Mouse (Mus musculus) myocyte (in vitro differentiated cells): ENCODE results near the gene Tmem88b.

Experiments
- CEBPB ChIP-seq: IDR thresholded peaks from 2 replicates; pipeline ENCODE4 v1.6.1; 2011; ENCODE audit warnings: mild to moderate bottlenecking, moderate library complexity; ENCODE audit not compliant: poor library complexity, insufficient read depth, severe bottlenecking
- E2F4 ChIP-seq: IDR thresholded peaks from one replicate; pipeline ENCODE4 v1.6.1; 2011; ENCODE audit warnings: mild to moderate bottlenecking, control low read depth, moderate library complexity; ENCODE audit not compliant: insufficient read depth
- MAX ChIP-seq: IDR thresholded peaks from one replicate; pipeline ENCODE4 v1.6.1; 2011; ENCODE audit warnings: low read depth, mild to moderate bottlenecking, control low read depth
- MYOD1 ChIP-seq, 3 experiments: IDR thresholded peaks; one replicate each; pipeline ENCODE4 v1.6.1; 2011; ENCODE audit warnings: control low read depth in 2 of 3, low read depth in 2 of 3, mild to moderate bottlenecking in 2 of 3, moderate library complexity in 1 of 3; ENCODE audit not compliant: insufficient read length in 2 of 3, control insufficient read depth in 1 of 3
- MYOG ChIP-seq, 3 experiments: IDR thresholded peaks; one replicate each; pipeline ENCODE4 v1.6.1; 2011; ENCODE audit warnings: control low read depth in 2 of 3, low read depth in 2 of 3, mild to moderate bottlenecking in 2 of 3; ENCODE audit not compliant: insufficient read length in 2 of 3, control insufficient read depth in 1 of 3, insufficient read depth in 1 of 3
- POLR2A ChIP-seq: IDR thresholded peaks from one replicate; pipeline ENCODE4 v1.6.1; 2011; ENCODE audit warnings: low read depth, mild to moderate bottlenecking, control low read depth, moderate library complexity; ENCODE audit not compliant: insufficient read length
- POLR2AphosphoS2 ChIP-seq: IDR thresholded peaks from one replicate; pipeline ENCODE4 v1.6.1; 2011; ENCODE audit warnings: low read depth, control low read depth; ENCODE audit not compliant: insufficient read length
- REST ChIP-seq: IDR thresholded peaks from one replicate; pipeline ENCODE4 v1.6.1; 2011; ENCODE audit warnings: mild to moderate bottlenecking, control low read depth, moderate library complexity; ENCODE audit not compliant: insufficient read depth, insufficient read length
- SRF ChIP-seq: IDR thresholded peaks from one replicate; pipeline ENCODE4 v1.6.1; 2011; ENCODE audit warnings: low read depth; ENCODE audit not compliant: control insufficient read depth, insufficient read length
- TCF12 ChIP-seq: IDR thresholded peaks from one replicate; pipeline ENCODE4 v1.6.1; 2011; ENCODE audit warnings: mild to moderate bottlenecking, control low read depth; ENCODE audit not compliant: poor library complexity, insufficient read depth, severe bottlenecking
- USF1 ChIP-seq: IDR thresholded peaks from one replicate; pipeline ENCODE4 v1.6.1; 2011; ENCODE audit warnings: low read depth, mild to moderate bottlenecking, control low read depth, moderate library complexity

DNA sequence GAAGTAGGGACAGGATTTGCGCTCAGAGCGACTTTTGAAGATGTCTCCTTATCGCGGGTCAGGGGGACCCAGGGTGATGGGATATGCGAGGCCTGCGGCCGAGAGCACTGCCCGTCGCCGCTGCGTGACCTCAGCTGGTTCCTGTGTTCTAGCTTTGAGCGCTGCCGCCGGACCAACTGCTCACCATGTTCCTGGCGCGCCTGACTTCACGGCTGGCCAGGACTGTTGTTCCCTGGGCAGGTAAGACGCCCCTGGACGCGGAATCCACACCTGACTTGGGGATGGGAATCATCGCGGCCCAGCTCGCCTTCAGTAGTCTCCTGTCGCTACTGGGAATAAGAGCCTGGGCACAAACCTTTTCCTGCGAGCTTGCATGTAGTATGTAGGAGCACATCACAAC is 46.2 kb upstream of the Tmem88b start:
- TF ChIP-seq E2F4 (no peak), CEBPB (no peak), POLR2AphosphoS2 (no peak), USF1 (no peak), POLR2A (no peak), MAX (no peak), MYOD1 (IDR thresholded peaks at IDR 0.05; ENCODE audit: control insufficient read depth in 1 of 3, insufficient read length in 2 of 3, low read depth in 2 of 3) (no peak), MYOG (IDR thresholded peaks at IDR 0.05; ENCODE audit: control insufficient read depth in 1 of 3, insufficient read depth in 1 of 3, insufficient read length in 2 of 3, low read depth in 2 of 3) (no peak), TCF12 (no peak), REST (no peak), SRF (no peak)
